Comparison of ENCODE assay signal across 13 mouse cellular contexts in the genomic region with DNA sequence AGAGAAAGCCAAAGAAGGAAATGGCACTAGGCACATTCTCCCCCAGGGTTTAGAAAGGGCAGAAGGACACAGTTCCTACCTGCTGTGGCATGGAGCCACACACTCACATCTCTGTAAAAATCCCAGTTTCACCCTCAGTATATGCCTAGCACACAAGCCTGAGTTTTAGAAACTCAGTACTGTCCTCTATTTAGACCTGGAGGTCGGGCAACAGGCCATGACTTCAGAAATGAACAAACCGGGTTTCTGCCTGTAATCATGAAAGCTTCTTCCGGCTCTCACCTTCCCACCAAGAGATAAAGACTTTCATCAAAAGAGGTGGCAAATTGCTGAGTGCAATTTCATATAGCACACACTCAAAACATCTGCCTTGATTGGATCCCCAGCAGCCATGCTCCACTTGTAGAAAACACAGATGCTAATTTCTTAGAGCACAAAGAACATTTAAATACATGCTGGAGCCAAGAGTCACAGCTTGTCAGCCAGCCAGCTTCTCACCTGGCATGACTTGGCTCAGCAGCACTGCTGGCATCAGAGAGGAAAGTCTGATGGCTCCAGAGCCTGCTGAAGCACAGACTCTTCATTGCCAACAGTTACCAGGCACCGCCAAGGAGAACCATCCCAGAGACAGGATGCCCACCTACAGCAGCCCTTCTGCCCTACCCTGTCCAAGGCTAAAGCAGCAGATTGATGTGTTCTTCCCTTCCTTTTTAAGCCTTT.
A peak's percentile ranks its signal among the peaks of the same experiment; 100 is the strongest.
DNase-seq lines count a peak whose midpoint lies in the region; ATAC-seq lines count a peak whose summit lies in the region.
"Had no signal": no experiment of that assay in that cellular context is flagged by ENCODE, and none has a peak within 500 bp of the region (broad histone marks: within the 10 kb centered on the region; RNA-seq: fewer than 3 reads in every experiment).

No protein-coding gene starts in this region.

- no peaks in the 10 kb centered on the region for H3K36me3 ChIP-seq in hindbrain, embryonic 16.5 days (ENCODE audit: control insufficient read depth, insufficient read depth, low read length)
- H3K36me3 ChIP-seq in hindbrain, embryonic 12.5 days = no peaks in the 10 kb centered on the region
- H3K36me3 ChIP-seq: heart, embryonic 15.5 days; limb, embryonic 10.5 days had no signal

- no peak overlapping the region for H3K4me3 ChIP-seq in hindbrain, embryonic 16.5 days (ENCODE audit: low read length)
- H3K4me3 ChIP-seq in hindbrain, embryonic 12.5 days = no peak overlapping the region
- H3K4me3 ChIP-seq: heart, embryonic 15.5 days; limb, embryonic 10.5 days; myocyte had no signal

- no peaks in the 10 kb centered on the region for H3K4me1 ChIP-seq in hindbrain, embryonic 16.5 days (ENCODE audit: control insufficient read depth, insufficient read depth, low read depth, low read length)
- H3K4me1 ChIP-seq in hindbrain, embryonic 12.5 days = no peaks in the 10 kb centered on the region
- H3K4me1 ChIP-seq: heart, embryonic 15.5 days; limb, embryonic 10.5 days had no signal

- no peak overlapping the region for H3K4me2 ChIP-seq in hindbrain, embryonic 16.5 days (ENCODE audit: low read length)
- no peak overlapping the region for H3K4me2 ChIP-seq in hindbrain, embryonic 12.5 days (replicated peaks)
- H3K4me2 ChIP-seq: heart, embryonic 15.5 days had no signal

- H3K27ac ChIP-seq in hindbrain, embryonic 16.5 days (ENCODE audit: low read depth, low read length) = no peak overlapping the region
- no peak overlapping the region for H3K27ac ChIP-seq in hindbrain, embryonic 12.5 days
- H3K27ac ChIP-seq: heart, embryonic 15.5 days; limb, embryonic 10.5 days had no signal

- WGBS in hindbrain, embryonic 16.5 days = 84% methylated on average over 4 of the region's 4 CpGs
- 88% methylated on average over 4 of the region's 4 CpGs for WGBS in hindbrain, embryonic 12.5 days

- no peak overlapping the region for H3K9ac ChIP-seq in hindbrain, embryonic 16.5 days (ENCODE audit: low read depth, low read length)
- H3K9ac ChIP-seq in hindbrain, embryonic 12.5 days = no peak overlapping the region
- H3K9ac ChIP-seq: heart, embryonic 15.5 days had no signal

- H3K27me3 ChIP-seq in hindbrain, embryonic 16.5 days (replicated peaks; ENCODE audit: control insufficient read depth, insufficient read depth, low read length) = no peaks in the 10 kb centered on the region
- no peaks in the 10 kb centered on the region for H3K27me3 ChIP-seq in hindbrain, embryonic 12.5 days
- H3K27me3 ChIP-seq: heart, embryonic 15.5 days had no signal

- peak; percentile 14 for DNase-seq in MN1 (ENCODE audit: low spot score)
- peak; percentile 76 for DNase-seq in cerebellum, adult 8-10 months
- peak; percentile 37 to 64 for DNase-seq in kidney, postnatal 36 days
- DNase-seq in testis, postnatal 14 days (ENCODE audit: low spot score) = no peak
- no peak for DNase-seq in embryo, embryonic 10 days (ENCODE audit: low spot score)
- DNase-seq: lung, postnatal 10 days; thymus, postnatal 14 days had no signal

- H3K9me3 ChIP-seq in hindbrain, embryonic 16.5 days (ENCODE audit: control insufficient read depth, low read length) = no peaks in the 10 kb centered on the region
- no peaks in the 10 kb centered on the region for H3K9me3 ChIP-seq in hindbrain, embryonic 12.5 days (replicated peaks)
- H3K9me3 ChIP-seq: heart, embryonic 15.5 days; limb, embryonic 10.5 days had no signal

- peak; percentile 54 for ATAC-seq in hindbrain, embryonic 16.5 days
- no peak for ATAC-seq in hindbrain, embryonic 12.5 days (ENCODE audit: low FRiP score)
- no peak for ATAC-seq in megakaryocyte-erythroid progenitor cell, adult 5-6 weeks (replicated peaks; ENCODE audit: low FRiP score, low TSS enrichment, poor library complexity, severe bottlenecking)

Comparison
In these comparisons a context has a peak if more than half of its experiments do, and no peak if none do; other contexts are left out.
1. DNase-seq: peak in MN1 (single experiment), cerebellum, adult 8-10 months (single experiment) and kidney, postnatal 36 days (2 of 2); none in testis, postnatal 14 days (single experiment) and embryo, embryonic 10 days (single experiment).